Mouse (Mus musculus) testis, adult 2 months (tissue): ENCODE results near the gene Ucp2.

ENCODE experiments used
- CTCF ChIP-seq: fragments of 200-500 bp; IDR thresholded peaks from 2 replicates; pipeline ENCODE4 v1.5.1; 2012; ENCODE audit warnings: low read depth, mild to moderate bottlenecking, inconsistent platforms, low read length, moderate library complexity; ENCODE audit not compliant: control insufficient read depth, insufficient read depth, insufficient replicate concordance
- POLR2A ChIP-seq: fragments of 200-500 bp; IDR thresholded peaks from 2 replicates; pipeline ENCODE4 v1.6.1; 2012; ENCODE audit warnings: low read depth, mild to moderate bottlenecking, inconsistent platforms, low read length, moderate library complexity; ENCODE audit not compliant: control insufficient read depth

DNA sequence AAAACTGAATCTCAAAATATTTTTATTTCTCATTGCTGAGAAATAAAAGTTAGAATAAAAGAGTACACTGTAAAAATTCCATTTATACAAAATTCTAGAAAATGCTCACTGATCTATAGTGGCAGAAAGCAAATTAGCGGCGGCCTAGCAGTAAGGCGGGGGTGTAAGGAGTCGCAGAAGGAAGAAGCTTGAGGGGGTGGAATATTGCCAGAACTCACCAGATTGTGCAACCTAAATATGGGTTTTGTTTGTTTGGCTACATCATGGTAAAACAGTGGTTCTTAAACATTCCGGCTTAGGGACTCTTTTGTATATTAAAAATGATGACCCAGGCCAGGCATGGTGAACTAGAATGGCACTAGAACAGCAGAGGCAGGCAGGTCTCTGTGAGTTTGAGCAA, 46.9 kb upstream of the Ucp2 start:
- TF ChIP-seq CTCF: no peak
- TF ChIP-seq POLR2A: no peak
